Mouse (Mus musculus) kidney, embryonic 14.5 days (tissue): ENCODE measurements around the gene Pheta2. TPM values are rescaled to one million over a fixed set of nuclear protein-coding genes. Genes with fewer than 3 reads are reported as not detected.

Source experiments
- ATAC-seq: fragments of 200-750 bp; cut with Nextera tagmentation; 2 replicates; pipeline ENCODE4 v1.8.0; 2017; ENCODE audit warnings: moderate number of reproducible peaks, mild to moderate bottlenecking, moderate TSS enrichment, moderate library complexity; ENCODE audit not compliant: low FRiP score, low TSS enrichment
- H3K27ac ChIP-seq: fragments of 300-500 bp; sonication (generic); 2 replicates; pipeline ENCODE4 v1.5.1; 2014; ENCODE audit warnings: low read depth, mild to moderate bottlenecking, low read length, moderate library complexity, mixed read lengths
- H3K27me3 ChIP-seq: fragments of 300-500 bp; sonication (generic); 2 replicates; pipeline ENCODE4 v1.6.1; 2014; ENCODE audit warnings: mild to moderate bottlenecking, low read length; ENCODE audit not compliant: control insufficient read depth, insufficient read depth
- H3K36me3 ChIP-seq: fragments of 300-500 bp; sonication (generic); 2 replicates; pipeline ENCODE4 v1.6.1; 2014; ENCODE audit warnings: low read length, mixed read lengths; ENCODE audit not compliant: control insufficient read depth, insufficient read depth
- H3K4me1 ChIP-seq: fragments of 300-500 bp; sonication (generic); 2 replicates; pipeline ENCODE4 v1.6.1; 2014; ENCODE audit warnings: low read length, mixed read lengths; ENCODE audit not compliant: control insufficient read depth, insufficient read depth
- H3K4me2 ChIP-seq: fragments of 300-500 bp; sonication (generic); replicated peaks from 2 replicates; pipeline ENCODE4 v1.6.1; 2014; ENCODE audit warnings: low read depth, mild to moderate bottlenecking, low read length
- H3K4me3 ChIP-seq: fragments of 300-500 bp; sonication (generic); 2 replicates; pipeline ENCODE4 v1.5.1; 2014; ENCODE audit warnings: mild to moderate bottlenecking, low read length
- H3K9ac ChIP-seq: fragments of 300-500 bp; sonication (generic); 2 replicates; pipeline ENCODE4 v1.6.1; 2014; ENCODE audit warnings: low read depth, mild to moderate bottlenecking, low read length, moderate library complexity
- H3K9me3 ChIP-seq: fragments of 300-500 bp; sonication (generic); 2 replicates; pipeline ENCODE4 v1.6.1; 2016; ENCODE audit warnings: low read length; ENCODE audit not compliant: control insufficient read depth
- WGBS: fragments of 180-500 bp; shearing (Covaris S2); extraction: QIAGEN DNeasy Blood & Tissue Kit; methylation state at CpG from one replicate; pipeline ENCODE4 v1.1.7; 2014; 5-methylcytosine and 5-hydroxymethylcytosine counted together
- polyA plus RNA-seq: library from polyadenylated mRNA; unstranded; fragments of >200 nt; fragmentation: Nextera tagmentation; extraction: Ambion mirVana; gene quantifications from 2 replicates; pipeline ENCODE4 v1.2.1, GENCODE M21; 2014

The Pheta2 gene
- polyA plus RNA-seq, 1 experiment from 2014 or later: 8.9 TPM

DNA sequence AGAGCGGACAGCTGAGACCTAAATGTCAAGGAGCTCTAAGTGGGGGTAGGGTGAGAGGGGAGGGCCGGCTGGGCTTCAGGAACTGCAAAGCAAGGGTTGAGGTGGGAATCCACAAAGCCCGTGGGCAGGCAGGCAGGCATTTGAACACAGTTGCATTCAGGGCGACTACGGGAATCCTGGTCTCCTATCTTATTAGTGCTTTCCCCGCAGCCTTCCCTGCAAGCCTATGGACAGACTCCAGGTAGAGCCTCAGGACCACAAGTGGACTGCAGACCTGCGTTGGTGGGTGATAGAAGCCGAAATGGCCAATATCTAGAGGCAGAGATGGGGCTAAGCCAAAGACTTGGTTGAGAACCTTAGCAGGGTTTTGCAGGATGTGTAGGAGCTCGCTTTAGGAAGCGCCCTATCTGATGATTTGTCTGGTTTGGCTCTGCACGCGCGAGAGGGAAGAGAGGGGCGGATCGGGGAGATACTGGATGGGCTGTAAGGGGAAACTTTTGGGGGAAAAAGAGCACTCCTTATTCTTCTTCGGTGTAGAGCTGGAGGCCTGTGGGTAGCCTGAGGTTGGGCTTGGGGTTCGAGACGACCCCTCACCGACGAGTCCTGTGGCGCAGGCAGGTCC, 1.8 kb downstream of the Pheta2 start:
- H3K27ac ChIP-seq: peak overlapping the region; percentile 75; the same call in 1 of the 2 replicates
- peak overlapping the region; percentile 73 for H3K9ac ChIP-seq
- no peaks in the 10 kb centered on the region for H3K9me3 ChIP-seq
- ATAC-seq: no peak
- H3K4me3 ChIP-seq: peak overlapping the region; percentile 51
- peaks cover 11% of the 10 kb centered on the region for H3K36me3 ChIP-seq
- H3K4me2 ChIP-seq: peak overlapping the region; percentile 84
- H3K4me1 ChIP-seq: peaks cover 16% of the 10 kb centered on the region
- H3K27me3 ChIP-seq: no peaks in the 10 kb centered on the region
- 39% methylated on average over 21 of the region's 21 CpGs for WGBS

DNA sequence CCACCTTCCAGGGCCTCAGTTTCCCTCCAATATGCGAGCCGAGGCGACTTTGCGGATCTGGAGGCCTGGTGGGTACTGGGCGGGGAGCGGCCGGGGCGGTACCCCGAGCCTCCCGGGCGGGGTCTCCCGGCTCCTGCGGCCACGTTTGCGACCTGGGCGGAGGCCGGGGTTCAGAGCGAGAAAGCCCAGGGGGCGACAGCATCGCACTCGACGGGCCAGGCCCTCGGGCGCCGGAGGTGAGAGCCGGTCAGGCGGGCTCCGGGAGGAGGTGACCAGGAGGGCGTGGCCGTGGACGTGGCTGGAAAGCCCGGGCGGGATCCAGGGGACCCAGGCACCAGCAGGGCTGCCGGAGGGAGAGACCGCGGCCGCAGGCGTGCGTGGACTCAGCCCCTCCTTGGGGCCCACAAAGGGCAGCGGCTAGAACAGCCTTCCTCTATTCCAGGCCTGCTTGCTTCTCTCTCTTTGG, 2.3 kb downstream of the Pheta2 start:
- Histone ChIP-seq H3K27me3 (no peaks in the 10 kb centered on the region), H3K4me1 (peaks cover 16% of the 10 kb centered on the region), H3K27ac (peak overlapping the region; percentile 75; the same call in 1 of the 2 replicates), H3K36me3 (peaks cover 6% of the 10 kb centered on the region; the same call in 1 of the 2 replicates), H3K4me2 (peak overlapping the region; percentile 84), H3K4me3 (peak overlapping the region; percentile 51), H3K9ac (peak overlapping the region; percentile 73), H3K9me3 (no peaks in the 10 kb centered on the region)
- 2% methylated on average over 39 of the region's 40 CpGs for WGBS
- ATAC-seq: peak; percentile 5; the same call in 1 of the 2 replicates

DNA sequence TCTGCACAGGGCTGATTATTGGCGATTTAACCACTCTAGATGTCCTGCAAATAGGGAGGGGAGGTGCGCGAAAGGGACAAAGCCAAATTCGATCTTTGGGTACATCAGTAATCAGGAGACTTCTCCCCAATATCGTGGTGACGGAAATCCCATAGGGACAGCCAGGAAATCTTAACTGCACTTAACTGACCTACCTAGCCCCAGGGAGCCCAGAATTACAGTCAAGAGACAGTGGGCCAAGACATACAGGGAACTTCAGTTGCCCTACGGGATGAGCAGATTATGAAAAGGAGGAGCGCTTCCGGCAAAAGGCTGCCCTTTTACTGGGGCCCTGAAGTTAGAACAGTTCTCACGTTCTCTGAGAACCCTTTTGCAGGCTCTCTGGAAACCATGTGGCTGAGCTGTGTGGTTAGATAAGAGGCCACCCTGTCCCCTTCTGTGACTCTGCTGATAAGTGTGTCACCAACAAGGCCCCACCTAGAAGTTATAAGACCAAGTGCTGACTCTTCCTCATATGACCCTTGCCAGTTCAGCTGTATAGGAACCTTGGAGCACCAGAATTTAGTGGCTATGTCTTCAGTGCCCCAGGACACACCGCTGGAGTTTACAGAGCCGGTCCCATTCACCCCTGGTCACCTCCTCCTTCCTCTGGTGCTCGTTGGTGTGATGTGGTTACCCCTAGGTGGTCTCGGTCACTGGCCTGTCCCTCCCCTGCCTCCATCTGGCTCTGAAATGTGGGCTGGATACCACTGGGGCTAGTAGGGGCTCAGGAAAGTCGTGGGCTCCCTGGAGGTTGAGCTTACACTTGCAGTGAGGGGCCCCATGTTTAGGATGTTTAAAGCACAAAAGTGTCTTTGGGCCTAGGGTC, 3.2 kb downstream of the Pheta2 start:
- 60% methylated on average over 15 of the region's 15 CpGs for whole genome bisulfite sequencing
- Histone ChIP-seq H3K9ac (peak overlapping the region; percentile 36), H3K4me1 (peaks cover 19% of the 10 kb centered on the region), H3K27me3 (no peaks in the 10 kb centered on the region), H3K27ac (peak overlapping the region; percentile 75; the same call in 1 of the 2 replicates), H3K36me3 (no peaks in the 10 kb centered on the region), H3K4me3 (peak overlapping the region; percentile 51), H3K9me3 (no peaks in the 10 kb centered on the region), H3K4me2 (peak overlapping the region; percentile 84)
- ATAC-seq: no peak

DNA sequence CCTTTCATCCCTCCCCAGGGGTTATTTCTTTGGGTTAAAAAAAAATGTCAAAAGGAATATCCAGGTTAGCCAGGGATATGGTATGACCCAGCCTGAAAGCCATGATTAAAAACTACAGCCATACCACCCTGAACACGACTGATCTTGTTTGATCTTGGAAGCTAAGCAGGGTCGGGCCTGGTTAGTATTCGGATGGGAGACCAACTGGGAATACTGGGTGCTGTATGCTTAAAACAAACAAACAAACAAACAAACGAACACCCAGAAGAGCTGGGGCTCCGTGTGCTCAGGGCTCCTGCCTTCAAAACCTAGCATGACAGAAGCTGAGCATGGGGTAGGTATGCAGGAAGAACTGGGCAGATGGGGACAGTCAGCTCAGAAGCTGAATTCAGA, 3.8 kb downstream of the Pheta2 start:
- 78% methylated on average over 5 of the region's 5 CpGs for WGBS
- Histone ChIP-seq H3K9ac (no peak overlapping the region), H3K4me2 (peak overlapping the region; percentile 84; the same call in 1 of the 2 replicates), H3K4me3 (no peak overlapping the region), H3K36me3 (no peaks in the 10 kb centered on the region), H3K9me3 (no peaks in the 10 kb centered on the region), H3K27ac (no peak overlapping the region), H3K4me1 (peaks cover 21% of the 10 kb centered on the region), H3K27me3 (no peaks in the 10 kb centered on the region)
- no peak for ATAC-seq

DNA sequence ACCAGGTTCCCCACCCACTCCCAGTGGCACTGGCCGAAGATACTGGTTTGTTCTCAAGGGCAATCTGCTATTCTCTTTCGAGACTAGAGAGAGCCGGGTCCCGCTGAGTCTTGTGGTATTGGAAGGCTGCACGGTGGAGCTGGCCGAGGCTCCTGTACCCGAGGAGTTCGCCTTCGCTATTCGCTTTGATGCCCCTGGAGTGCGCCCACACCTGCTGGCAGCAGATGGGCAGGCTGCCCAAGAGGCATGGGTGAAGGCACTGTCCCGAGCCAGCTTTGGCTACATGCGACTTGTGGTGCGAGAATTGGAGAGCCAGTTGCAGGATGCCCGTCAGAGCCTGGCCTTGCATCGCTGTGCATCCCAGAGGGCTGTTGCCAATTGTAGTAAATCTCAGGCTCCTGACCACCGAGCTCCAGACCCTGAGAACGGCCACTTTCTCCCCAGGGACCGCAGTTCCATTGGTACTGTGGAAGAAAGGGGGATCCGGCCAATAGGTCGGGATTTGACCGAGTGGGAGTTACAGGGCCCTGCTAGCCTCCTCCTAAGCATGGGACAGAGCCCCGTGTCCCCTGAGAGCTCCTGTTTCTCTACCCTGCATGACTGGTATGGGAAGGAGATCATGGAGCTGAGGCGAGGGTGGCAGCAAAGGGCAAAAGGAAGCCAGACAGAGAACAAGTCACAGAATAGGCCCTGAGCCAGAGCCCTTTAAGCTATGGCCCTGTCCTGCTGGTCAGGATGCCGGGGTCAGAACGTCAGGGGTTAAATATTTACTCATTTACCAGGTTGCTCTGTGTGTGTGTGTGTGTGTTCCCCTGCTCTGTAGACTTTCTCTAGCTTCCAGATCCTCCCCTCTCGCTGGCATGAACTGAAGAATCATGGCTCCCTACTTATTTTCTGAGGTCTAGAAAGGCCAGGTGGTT, 4.9 kb downstream of the Pheta2 start:
- Histone ChIP-seq H3K27me3 (no peaks in the 10 kb centered on the region), H3K4me1 (peaks cover 13% of the 10 kb centered on the region), H3K4me2 (no peak overlapping the region), H3K36me3 (peaks cover 9% of the 10 kb centered on the region), H3K27ac (no peak overlapping the region; the same call in 1 of the 2 replicates), H3K9ac (no peak overlapping the region), H3K4me3 (no peak overlapping the region), H3K9me3 (no peaks in the 10 kb centered on the region)
- no peak for ATAC-seq
- WGBS: 86% methylated on average over 27 of the region's 27 CpGs

DNA sequence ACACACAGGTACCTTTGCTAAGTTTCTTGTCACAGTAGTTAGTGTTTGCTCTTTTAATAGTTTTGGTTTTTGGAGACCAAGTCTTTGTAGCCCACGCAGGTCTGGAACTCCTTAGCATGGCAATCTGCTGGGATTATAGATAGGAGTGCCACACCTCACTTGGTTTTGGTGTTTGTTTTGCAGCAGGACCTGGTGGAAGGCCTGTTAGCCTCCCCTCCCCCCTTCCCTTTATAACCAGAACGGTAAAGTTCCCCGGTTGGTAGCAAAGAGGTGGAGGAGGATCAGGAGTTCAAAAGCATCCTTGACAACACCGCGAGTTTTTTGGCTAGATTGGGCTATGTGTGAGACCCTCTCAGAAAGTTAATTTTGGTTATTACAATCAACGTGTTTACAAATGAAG, 6.2 kb downstream of the Pheta2 start:
- Histone ChIP-seq H3K9ac (no peak overlapping the region), H3K9me3 (no peaks in the 10 kb centered on the region), H3K27me3 (no peaks in the 10 kb centered on the region), H3K27ac (no peak overlapping the region), H3K4me3 (no peak overlapping the region), H3K4me1 (peaks cover 13% of the 10 kb centered on the region), H3K36me3 (peaks cover 22% of the 10 kb centered on the region), H3K4me2 (no peak overlapping the region)
- 88% methylated on average over 6 of the region's 6 CpGs for WGBS
- ATAC-seq: no peak

DNA sequence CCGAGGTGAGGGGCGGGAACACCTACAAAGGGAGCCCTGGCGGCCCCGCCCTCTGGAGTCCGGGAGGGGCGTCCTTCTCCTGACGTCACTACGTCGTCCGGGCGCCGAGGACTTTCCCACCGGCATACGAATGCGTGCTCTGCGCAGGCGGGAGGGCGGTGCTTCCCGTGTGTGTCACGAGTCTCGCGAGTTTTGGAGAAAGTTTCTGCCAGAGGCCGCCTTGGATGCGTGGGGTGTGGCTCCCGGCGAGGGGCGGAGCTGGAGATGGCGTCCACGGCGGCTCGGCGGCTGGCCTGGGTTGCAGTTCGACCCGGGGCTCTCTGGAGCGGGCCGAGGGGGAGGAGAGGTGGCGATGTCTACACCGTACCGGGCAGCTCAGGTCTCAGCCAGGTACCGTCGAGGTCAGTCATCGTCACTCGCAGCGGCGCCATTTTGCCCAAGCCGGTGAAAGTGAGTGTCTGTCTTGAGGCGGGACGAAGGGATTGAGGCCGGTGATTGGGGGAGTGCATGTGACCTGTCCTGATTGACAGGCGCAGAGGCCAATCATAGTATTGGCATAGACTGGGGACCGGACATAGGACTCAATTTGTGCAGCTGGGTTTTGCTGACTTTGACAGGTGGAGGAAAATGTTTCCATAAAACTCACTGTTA, 7.2 kb downstream of the Pheta2 start:
- ATAC-seq: peak; percentile 97
- H3K36me3 ChIP-seq: peaks cover 31% of the 10 kb centered on the region
- peak overlapping the region; percentile 76 for H3K9ac ChIP-seq
- peak overlapping the region; percentile 71 for H3K4me2 ChIP-seq
- under 1% methylated on average over 51 of the region's 51 CpGs for WGBS
- H3K4me3 ChIP-seq: peak overlapping the region; percentile 72
- no peaks in the 10 kb centered on the region for H3K9me3 ChIP-seq
- H3K4me1 ChIP-seq: peaks cover 13% of the 10 kb centered on the region
- peak overlapping the region; percentile 52 for H3K27ac ChIP-seq
- no peaks in the 10 kb centered on the region for H3K27me3 ChIP-seq
